Mouse (Mus musculus) MEL-GATA-1-ER (cell line): ENCODE data around the gene Znrf3.
A peak's percentile ranks its signal among the peaks of the same experiment; 100 is the strongest.

ENCODE experiments used
- DNase-seq: peaks from one replicate; pipeline ENCODE4 v3.0.0-alpha.2; 2012; ENCODE audit warnings: low read depth; ENCODE audit errors: extremely low read depth

The Znrf3 gene

DNA sequence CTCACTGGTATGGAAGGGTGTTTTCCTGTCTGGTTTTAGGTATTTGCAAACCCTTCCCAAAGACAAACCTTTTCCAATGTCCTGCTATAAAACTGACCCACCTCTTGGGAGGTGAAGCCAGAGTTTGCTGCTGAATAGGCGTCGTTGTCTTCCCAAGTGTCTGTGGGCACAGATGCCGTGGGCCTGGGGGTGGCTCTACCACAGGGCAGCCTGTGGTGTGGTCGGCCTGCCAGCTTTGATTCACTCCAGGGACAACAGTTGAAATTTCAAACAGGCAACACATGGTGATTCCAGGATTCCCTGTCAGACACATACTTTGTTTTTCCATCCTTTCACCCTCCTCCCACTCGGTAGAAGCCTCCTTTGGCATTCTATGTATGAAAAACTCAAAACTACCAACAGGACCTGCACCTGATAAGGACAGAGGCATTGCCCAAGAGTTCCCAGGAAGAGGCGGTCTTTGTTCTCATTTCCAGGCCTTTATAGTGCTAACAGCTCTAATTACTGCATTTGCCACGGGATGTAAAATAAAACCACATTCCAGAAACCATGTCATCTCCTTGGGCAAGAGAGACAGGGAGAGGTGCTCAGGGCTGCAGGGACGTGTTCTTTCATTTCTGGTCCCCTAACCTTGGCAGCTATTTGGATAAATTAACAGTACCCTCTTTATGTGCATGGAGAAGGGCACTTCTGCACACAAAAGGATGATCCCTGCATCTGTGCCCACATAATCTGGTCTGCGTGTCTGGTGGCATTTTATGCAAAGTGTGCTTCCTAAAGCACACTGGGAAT is 173.2 kb downstream of the Znrf3 start:
- DNase-seq: no peak

DNA sequence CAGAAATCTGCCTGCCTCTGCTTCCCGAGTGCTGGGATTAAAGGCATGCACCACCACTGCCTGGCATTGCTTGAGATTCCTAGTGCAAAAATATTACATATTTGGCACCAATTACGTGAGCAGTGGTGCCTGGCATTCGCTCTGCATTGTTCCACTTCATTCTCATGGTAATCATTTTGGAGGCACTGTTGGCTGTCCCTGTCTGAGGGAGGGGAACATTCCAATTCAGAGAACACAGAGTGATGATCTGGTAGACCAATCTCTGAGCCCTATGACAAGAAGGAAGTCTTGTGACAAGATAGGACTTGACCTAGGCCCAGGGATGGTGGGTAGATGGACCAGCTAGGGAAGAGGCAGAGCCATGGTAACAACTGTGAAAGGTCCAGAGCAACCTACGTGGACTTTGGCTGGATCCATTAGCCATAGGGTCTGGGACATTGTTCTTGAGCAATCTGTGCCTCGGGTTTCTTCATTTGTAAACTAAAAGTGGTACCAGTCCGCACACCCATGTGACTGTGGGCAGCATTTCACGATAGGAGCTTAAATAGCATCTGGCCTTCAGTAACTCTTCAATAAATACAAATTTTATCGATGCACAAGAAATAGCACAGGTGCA is 174.7 kb downstream of the Znrf3 start:
- no peak for DNase-seq

DNA sequence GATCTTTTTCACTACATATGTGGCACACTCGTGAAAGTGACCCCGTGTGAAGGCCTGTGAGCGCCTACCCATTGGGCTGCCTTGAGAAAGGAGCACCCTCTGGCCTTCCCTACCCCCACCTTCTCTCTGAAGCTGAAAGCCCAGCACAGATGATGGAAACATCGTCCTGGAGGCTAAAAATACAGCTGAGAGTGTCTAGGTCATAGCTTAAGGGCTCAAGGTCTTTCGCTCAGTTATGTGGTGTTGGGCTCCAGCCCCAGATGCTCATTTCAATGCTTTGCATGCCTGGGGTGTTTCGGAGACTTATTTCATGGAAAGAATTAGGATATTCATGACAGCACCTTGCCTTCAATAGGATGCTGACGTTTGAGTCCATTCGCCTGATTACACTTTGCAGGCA is 178.9 kb downstream of the Znrf3 start:
- DNase-seq: no peak

DNA sequence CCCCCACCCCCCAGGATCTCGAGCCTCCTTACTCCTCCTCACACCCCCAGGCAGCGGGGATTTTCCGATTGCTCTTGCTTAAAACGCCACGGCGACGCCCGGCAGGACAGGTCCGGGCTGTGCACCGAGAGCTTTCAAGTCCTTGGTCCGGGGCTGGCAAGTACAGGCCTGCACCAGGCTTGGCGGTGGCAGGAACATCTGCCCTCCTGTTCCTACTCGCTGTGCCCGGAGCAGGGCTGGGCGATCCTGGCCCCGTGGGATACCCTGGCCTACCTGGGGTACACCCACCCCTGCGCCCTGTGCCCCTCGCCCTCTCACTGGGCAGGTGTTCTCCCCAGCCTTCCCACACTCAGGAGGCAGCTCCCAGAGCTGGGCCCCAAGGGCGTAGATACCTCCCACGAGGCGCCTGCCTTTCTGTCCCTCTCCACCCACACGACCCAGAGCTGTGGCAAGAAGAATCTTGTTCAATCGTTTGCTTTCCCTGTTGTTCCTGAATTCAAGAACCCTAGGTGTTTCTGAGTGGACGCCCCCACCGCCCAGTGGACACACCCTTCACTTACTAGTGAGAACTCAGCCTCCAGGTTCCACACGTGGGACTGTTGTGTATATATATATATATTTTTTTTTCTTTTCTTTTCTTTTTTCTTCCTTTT is 181.4 kb downstream of the Znrf3 start:
- no peak for DNase-seq

DNA sequence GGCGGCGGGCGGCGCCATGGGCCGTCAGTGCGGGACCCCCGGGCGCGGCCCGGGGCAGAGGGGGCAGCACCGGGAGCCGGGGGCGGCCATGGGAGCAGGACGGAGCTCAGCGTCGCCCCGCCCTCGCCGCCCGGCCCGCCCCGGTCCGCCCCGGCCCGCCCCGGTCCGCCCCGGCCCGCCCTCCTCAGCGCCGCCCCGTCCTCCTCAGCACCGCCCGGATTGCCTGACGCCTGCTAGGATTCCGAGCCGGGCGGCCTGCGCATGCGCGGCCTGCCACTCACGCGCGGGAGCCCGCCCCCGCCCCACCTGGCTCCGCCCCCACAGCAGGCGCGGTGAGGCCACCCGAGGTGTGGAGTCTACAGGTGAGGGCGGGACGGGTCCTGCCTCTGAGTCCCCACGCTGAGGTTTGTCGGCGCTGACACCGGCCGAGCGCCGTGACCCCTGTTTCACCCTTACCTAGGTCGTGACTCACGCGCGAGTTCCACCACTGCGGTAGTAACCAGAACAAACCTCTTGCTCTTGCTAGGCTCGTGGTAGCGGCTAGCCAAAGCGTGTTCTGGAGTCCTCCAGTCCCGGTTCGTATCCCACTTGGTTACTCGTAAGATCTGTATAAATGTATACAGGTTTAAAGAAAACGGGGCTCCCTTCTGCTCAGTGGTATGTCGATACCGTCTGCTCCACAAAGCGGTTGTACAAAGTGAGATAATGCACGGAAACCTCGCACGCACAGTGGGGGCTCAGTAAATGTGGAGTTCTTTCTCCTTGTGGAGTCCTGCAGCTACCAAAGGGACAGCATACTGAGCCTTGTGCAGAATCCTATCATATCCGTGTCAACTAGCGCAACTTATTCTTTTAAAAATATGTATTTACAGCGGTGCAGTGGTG is 182.9 kb downstream of the Znrf3 start, which contains the start of gene Kremen1:
TSS of gene Kremen1 (minus strand) at position 51 of the 885 bp plus-strand sequence.
- DNase-seq: peak; percentile 51

DNA sequence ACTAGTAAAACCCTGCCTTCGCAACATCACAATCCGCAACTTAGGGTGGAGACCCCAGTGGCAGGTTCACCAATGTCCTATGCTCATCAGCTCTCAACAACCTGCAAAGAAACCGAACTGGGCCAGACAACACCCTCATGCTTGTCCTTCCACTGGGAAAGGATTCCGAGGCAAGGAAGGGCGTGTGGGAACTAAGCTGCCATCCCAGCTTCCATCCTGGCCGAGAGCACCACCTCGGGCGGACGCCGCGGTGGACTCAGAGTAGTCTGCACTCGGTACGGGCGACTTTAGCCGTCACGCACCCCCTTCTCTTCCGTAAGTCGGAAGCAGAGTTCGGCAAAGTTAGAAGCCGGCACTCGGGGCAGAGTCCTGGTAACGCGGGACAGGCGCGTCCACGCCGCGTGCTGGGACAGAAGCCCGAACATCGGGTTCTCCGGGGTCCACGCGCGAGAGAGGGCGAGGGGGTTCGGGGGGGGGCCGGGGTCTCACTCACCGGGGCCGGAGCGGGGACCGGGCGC is 183.6 kb downstream of the Znrf3 start:
- peak; percentile 6 for DNase-seq

DNA sequence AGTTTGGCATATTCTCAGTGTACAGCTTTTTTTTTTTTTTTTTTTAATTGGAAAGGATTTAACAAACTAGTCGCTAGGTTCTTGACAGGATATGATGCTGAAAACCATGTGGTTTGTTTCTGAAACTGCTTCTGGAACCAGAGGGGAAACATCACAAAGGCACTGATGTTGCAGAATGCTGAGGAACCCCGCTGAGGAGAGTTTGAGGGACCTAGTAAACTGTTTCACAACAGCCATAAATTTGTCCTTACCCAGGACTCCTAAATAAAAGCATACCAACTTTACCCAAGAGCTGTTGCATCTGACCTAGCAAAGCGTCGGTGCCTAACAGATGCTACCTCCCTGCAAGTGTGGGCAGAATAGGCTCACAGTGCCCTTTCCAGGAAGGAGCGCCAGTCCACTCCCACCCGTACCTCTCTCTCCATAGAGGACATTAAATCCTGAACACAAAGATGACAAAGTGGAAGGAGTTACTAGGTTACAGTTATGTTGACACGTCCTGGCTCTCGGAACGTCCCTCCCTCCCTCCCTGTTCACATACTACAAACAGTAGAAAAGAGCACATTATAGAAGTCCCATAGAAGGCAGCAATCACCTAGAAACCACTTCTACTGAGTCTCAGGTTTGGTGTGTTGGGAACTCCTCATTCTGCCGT is 184.6 kb downstream of the Znrf3 start:
- DNase-seq: no peak

DNA sequence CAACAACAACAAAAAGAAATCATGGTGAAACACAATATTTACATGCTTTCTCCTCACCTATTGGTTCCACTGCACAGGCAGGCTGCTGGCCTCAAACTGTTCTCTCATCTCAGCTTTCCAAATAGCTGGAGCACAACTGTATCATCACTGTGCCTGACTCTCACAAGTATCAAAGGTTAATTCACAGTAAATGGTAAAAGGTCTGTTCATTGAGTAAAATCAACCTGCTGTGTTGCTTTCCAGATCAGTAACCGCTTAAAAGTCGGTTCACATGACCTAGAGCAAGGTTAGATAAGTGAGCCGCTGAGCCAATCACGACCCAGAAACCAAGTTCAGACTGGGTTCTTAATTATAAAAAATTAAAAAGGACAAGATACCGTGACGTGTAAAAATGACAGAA is 186.6 kb downstream of the Znrf3 start:
- DNase-seq: no peak

DNA sequence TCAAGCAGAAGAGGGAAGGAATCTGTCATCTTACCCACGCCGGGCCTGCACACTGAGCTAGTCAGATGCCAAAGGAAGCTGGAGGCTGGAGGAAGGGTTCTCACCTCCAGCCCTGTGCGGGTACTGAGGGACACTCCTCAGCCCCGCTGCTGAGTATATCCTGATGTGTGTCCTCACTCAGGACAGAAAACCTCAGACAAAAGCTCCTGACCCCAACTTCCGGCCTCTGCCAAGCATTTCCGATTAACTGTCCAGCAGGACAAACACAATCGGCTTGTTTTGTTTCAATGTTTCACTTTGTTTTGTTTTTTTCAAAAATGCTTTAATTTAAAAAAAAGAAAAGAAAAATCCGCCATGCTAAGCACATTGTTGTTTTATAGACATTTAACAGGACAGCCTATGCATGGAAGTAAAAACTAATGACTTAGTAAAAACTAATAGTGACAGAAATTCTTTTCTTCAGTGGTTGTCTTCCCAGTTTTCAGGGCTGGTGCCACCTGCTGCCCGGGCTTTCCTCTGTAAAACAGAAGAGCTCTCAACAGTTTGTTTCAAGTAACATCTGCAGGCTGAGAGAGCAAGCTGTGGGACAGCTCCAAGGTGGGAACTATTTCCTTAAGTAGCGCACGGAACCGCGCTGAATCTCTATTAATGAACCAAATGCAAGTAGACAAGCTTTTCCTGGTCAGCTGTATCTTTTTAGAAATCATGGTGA is 187.3 kb downstream of the Znrf3 start:
- no peak for DNase-seq

DNA sequence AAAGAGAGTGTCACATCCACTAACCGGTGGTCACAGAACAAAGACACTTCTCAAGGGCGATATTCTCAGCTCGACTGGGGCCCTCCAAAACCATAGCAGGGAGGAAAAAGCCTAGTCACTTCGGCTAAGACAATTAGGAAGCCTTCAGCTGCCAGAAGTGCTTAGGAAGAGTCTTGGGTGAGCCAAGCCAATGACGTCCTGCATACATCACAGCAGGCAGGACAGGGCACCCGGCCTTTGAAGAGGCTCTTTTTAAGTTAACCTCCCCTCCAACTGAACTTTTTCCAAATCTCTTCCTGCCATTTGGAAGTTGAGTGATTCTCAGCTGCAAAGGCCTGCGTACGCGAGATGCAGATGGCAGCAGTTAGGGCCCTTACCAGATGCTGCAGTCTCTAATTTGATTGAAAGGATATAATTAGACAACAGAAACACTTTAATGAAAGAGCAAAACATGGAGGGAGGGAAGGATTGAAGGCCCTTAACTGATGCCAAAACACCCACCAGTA is 189.1 kb downstream of the Znrf3 start:
- no peak for DNase-seq

DNA sequence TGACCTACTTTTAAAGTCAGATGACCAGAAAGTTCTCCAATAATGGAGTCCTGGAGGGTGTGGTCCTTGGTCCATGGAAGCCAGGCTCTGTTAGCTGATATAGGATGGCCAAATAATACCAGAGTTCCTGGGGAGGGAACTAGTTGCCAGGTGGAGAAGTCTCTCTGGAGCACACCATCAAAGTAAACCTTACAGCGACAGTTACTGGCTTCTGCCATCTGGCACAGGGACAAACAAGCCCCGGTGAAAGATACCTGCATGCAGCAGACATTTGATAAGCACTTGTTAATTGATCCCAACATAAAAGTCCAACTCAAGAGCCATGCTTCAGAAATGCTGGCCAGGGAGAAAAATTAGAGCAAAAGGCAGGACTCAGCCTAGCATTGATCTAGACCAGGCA is 190.6 kb downstream of the Znrf3 start:
- no peak for DNase-seq

DNA sequence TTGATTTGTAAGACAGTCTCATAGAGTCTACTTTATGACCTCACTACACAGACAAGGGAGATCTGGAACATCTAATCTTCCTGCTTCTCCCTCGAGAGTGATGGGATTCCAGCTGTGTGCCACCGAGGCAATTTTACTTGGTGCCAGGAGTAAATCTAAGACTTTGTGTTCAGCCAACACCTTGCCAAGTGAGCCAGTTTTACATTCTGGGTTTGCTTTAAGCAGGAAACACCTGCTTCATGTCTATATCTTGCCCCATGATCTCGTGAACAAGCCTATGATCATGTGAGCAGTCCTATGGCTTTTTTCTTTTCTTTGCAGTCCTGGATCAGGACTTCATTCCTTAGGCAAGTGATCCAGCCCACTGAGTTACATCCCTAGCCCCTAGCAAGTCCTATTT is 191.1 kb downstream of the Znrf3 start:
- no peak for DNase-seq

DNA sequence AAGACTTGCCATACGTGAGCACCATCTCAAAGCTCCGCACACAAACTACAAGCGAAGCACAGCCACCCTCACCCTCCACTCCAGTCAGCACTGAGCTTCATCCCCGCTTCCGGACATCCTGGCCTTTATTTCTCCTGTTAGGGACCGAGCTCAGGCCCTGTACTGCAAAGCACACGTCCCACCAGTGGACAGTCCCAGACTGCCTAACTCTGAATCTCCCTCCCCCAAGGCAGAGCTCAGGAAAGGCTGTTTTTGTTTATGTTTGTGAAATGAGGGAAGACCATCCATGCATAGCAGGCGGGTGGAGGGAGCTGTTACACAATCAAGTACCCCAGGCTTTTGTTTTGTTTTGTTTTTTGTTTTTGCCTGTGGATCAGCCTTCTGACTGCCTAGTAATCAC is 191.9 kb downstream of the Znrf3 start:
- no peak for DNase-seq

DNA sequence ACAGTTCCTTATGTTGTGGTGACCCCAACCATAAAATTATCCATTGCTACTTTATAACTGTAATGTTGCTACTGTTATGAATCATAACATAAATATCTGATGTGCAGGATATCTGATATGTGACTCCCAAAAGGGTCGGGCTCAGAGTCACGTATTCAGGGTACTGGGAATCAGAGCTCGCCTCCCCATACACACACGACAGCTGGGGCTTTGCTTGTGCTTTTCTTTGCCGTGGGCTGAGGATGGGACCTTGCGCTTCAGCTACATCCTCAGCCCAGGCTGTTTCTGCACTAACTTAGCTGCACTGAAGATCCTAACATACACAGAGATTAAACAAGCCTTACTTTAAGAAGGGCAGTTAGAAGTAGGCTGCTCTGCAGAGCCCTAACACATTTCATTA is 193.5 kb downstream of the Znrf3 start:
- no peak for DNase-seq

DNA sequence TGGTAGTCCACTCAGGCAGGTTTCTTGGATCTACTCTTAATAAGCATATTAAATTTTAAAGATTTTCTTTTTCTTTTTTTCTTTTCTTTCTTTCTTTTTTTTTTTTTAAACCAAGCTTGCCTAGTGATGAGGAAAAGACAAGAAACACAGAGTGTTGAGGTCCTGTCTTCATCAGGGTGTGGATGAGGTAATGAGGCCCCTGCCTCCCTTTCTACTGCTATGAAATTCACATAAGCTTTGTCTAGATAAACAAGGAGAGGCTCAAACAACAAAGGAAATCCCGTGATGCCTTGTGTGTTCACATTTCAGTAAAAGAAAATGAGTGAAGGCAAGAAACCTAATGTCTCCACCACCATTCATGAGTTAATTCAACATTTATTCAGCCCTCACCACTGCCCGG is 196.4 kb downstream of the Znrf3 start:
- DNase-seq: no peak

DNA sequence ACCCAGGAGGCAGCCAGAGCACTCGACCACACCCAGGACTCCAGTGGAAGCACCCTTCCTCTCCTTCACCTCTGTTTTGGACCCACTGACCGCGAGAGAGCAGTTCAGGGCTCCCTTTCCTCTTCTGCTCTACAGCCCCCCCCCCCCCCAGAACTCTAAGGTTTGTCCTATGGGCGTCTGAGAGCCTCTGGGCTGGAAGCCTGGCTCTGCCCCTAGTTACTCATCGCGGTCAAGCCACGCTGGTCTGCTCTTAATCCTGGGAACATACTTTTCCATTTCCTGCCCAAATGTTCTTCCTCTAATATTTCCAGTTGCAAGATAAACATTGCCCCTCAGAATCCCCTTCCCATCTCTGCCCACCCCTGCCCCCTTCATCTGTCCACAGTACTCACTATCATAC is 199.2 kb downstream of the Znrf3 start:
- no peak for DNase-seq

DNA sequence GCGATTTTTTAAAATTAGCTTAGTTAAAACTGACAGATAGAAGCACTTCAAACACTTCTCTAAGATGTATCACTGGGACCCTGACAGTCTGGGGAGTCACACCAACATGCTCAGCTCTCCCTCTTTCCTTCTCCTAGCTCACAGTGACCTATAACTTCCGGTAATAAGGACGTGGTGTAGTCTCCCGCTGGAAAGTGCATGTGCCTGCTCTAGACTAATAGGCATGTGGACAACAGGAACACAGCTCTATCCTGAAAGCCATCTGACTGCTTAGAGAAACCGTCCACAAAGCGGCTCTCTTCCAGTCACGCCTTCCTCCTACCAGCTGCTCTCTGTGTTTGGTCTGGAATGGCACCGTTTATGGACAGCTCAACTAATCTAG is 199.9 kb downstream of the Znrf3 start:
- no peak for DNase-seq

DNA sequence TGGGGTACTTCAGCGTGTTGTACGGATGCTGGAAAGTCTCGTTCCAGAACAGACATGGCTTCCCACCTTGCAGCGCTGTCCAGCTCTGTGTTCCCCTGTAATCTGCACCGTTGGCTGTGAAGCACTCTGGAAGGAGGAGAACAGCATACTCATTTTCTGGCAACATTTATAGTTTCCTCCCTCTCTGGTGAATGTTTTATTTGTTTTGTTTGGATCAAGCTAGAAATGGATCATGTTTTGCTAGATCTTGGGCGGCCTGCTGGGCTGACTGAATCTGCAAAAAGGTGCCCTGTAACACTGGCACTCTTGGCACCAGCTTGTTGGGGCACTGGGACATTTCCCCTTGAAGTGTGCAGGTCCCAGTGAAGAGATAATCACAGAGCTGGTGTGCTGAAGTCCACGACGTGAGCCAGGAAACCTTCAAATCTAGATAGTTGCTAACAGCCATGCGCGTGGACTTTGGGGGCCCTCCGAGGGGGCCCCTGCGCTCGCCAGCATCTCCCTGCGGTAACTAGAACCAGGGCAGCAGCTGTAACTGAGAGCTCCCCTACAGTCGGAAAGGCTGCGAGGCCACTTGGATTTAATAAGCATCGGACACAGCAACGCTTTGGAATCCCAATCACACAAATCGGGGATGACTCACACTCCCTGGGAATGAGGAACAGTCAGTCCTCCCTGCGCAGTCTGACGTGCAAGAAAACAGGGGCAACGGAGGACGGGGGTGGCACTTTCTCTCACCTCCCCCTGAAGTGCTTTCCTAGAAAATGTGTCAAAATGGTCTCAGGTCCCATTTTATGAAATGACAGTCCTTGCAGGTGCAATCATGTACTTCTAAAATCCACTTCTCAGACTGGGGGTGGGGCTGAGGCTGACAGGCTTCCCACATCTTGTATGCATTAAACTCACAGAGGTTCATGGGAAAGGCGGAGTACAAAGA is 200.6 kb downstream of the Znrf3 start:
- no peak for DNase-seq

DNA sequence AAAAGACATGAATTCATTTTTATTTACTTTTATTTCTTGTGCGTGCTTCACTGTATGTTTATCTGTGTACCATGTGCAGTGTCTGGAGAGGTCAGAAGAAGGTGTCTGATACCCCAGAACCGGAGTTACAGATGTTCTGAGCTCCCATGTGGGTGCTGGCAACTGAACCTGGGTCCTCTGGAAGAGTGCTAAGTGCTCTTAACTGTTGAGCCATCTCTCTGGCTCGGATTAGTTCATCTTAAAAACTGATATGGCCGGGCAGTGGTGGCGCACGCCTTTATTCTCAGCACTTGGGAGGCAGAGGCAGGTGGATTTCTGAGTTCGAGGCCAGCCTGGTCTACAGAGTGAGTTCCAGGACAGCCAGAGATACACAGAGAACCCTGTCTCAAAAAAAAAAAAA is 201.4 kb downstream of the Znrf3 start:
- no peak for DNase-seq
